Mouse (Mus musculus): ENCODE data around the gene Ank2. TPM values are rescaled to one million over a fixed set of nuclear protein-coding genes. Genes with fewer than 3 reads are reported as not detected.

Gene Ank2
- polyA plus RNA-seq, 1 experiment = 352 TPM

DNA sequence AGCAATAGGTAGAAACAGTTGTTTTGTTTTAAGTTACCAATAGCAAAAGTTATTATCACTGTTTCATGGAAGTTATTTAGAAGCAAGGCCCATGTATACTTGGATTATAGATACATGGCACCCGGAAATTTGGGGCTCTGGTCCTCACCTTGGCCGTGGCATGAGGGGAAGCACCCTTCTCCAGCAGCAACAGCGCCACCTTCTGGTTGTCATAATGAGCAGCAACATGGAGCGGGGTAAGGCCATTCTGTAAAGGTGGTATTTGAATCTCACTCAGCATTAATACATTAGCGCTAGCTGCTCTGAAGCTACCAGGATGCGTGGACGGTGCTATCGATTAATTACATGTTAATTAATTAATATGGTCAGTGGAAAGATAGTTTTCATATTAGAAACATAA is 486.6 kb downstream of the Ank2 start:
- H3K4me3 ChIP-seq (ENCODE audit: insufficient read depth, low read length) = no peak overlapping the region
- no peaks in the 10 kb centered on the region for H3K4me1 ChIP-seq (ENCODE audit: control insufficient read depth, insufficient read depth, low read length)
- no peak overlapping the region for H3K27ac ChIP-seq (ENCODE audit: insufficient read depth, low read length)
- peak; percentile 68 for TF ChIP-seq CTCF (IDR thresholded peaks at IDR 0.05; ENCODE audit: extremely low read depth, insufficient read depth, low read length)
- TF ChIP-seq POLR2A (IDR thresholded peaks at IDR 0.05; ENCODE audit: extremely low read depth, insufficient read depth, low read length) = no peak

DNA sequence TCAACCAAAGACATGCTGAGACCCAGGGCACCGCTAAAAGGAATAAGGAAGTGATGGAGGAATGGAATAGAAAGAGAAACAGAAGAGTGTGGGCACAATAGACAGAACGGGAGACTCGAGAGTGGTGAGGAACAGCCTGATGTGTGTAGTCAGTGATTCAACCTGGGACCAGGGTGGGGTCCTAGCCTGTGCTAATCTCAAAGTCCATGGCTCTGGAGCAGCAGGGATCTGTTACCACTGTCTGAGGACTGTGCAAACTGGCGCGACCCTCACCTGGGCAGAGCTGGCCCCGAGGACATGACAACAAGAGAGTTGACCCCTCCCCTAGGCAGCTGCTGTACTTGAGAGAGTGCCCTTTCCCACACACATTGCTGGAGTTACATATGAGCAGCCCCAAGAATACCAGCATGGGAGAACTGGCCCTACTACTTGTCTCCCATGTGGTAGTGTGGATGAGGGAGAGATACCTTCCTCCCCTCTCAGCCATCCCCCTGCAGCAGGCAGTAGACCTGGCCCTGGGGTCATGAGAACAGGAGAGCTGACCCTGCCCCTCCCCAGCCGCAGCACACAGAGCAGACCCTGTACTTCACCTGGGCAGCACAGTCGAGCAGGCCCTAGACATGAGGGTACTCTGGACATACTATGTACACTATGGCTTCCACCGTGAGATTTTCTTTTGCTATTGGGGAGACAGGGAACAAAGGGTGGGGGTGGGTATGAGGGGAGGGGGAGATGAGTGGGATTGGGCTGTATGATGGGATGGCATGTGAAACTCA is 493.1 kb downstream of the Ank2 start:
- no peak overlapping the region for H3K4me3 ChIP-seq (ENCODE audit: insufficient read depth, low read length)
- no peak for TF ChIP-seq CTCF (IDR thresholded peaks at IDR 0.05; ENCODE audit: extremely low read depth, insufficient read depth, low read length)
- no peak overlapping the region for H3K27ac ChIP-seq (ENCODE audit: insufficient read depth, low read length)
- peaks cover 2% of the 10 kb centered on the region for H3K4me1 ChIP-seq (ENCODE audit: control insufficient read depth, insufficient read depth, low read length)

DNA sequence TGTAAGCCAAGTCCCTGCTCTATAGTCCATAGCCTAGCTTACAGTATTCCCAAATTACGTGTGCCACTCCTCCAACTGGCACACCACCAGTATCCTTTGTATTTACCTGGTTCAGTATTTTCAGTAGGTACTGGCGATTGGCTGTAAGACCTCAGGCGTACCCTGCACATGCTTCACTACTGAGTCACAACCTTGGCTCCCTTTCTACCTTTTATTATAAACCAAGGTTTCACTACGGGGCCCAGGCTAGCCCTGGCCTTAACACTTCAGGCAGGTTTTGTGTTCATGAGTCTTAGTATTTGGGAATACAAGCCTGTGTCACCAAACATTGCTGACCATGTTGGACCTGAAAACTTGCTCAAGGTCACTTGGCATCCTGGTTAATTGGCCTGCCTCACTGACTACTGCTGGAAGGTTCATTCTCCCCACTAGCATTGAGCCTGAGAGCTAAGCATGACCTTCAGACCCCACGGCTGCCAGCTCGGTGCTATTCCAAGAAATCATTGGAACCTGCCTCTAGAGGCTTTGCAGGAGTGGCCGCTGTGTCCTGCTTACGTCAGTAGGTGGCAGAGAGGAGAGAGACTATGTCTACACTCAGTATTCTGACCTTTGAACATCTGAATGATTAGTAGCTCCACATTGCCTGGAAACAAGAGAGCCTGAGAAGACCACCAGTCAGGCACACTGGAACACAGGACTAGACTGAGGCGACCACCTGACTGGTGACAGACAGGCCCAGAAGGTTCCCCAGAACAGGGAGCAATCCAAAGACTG is 494.1 kb downstream of the Ank2 start:
- TF ChIP-seq POLR2A (IDR thresholded peaks at IDR 0.05; ENCODE audit: extremely low read depth, insufficient read depth, low read length) (no peak), CTCF (IDR thresholded peaks at IDR 0.05; ENCODE audit: extremely low read depth, insufficient read depth, low read length) (0 out of 2 replicates have a peak, but pooled peaks have one; percentile 7)
- no peak overlapping the region for H3K27ac ChIP-seq (ENCODE audit: insufficient read depth, low read length)

GRCm38 (mm10) chr3:127003946-127004345 is 495.2 kb downstream of the Ank2 start:
- TF ChIP-seq POLR2A (IDR thresholded peaks at IDR 0.05; ENCODE audit: extremely low read depth, insufficient read depth, low read length) (no peak), CTCF (IDR thresholded peaks at IDR 0.05; ENCODE audit: extremely low read depth, insufficient read depth, low read length) (no peak)
- Histone ChIP-seq H3K4me3 (ENCODE audit: insufficient read depth, low read length) (no peak overlapping the region), H3K4me1 (ENCODE audit: control insufficient read depth, insufficient read depth, low read length) (peaks cover 2% of the 10 kb centered on the region), H3K27ac (ENCODE audit: insufficient read depth, low read length) (no peak overlapping the region)

More for the DNA sequence above, 494.1 kb downstream of the Ank2 start:
- Histone ChIP-seq H3K4me3 (ENCODE audit: insufficient read depth, low read length) (no peak overlapping the region), H3K4me1 (ENCODE audit: control insufficient read depth, insufficient read depth, low read length) (peaks cover 2% of the 10 kb centered on the region)

DNA sequence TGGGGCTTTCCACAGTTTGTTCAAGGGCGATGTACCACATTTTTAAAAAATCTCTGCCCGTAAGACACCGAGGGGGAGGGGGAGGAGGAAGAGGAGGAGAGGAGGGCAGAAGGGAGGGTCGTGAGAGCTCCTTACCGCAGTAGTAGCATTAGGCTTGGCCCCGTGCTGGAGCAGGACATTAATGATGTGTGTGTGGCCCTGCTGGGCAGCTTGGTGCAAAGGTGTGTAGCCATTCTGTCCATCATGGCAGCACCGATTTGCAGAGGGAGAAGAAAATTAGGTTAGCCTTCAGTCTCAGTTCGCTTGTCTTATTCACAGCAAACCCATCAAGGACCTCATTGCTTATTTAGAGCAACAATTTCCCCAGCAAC is 500.4 kb downstream of the Ank2 start:
- H3K27ac ChIP-seq (ENCODE audit: insufficient read depth, low read length) = peak overlapping the region; percentile 85
- TF ChIP-seq CTCF (IDR thresholded peaks at IDR 0.05; ENCODE audit: extremely low read depth, insufficient read depth, low read length) = no peak
- TF ChIP-seq POLR2A (IDR thresholded peaks at IDR 0.05; ENCODE audit: extremely low read depth, insufficient read depth, low read length) = 0 out of 2 replicates have a peak, but pooled peaks have one; percentile 8
- H3K4me3 ChIP-seq (ENCODE audit: insufficient read depth, low read length) = no peak overlapping the region
- H3K4me1 ChIP-seq (ENCODE audit: control insufficient read depth, insufficient read depth, low read length) = peaks cover 6% of the 10 kb centered on the region

DNA sequence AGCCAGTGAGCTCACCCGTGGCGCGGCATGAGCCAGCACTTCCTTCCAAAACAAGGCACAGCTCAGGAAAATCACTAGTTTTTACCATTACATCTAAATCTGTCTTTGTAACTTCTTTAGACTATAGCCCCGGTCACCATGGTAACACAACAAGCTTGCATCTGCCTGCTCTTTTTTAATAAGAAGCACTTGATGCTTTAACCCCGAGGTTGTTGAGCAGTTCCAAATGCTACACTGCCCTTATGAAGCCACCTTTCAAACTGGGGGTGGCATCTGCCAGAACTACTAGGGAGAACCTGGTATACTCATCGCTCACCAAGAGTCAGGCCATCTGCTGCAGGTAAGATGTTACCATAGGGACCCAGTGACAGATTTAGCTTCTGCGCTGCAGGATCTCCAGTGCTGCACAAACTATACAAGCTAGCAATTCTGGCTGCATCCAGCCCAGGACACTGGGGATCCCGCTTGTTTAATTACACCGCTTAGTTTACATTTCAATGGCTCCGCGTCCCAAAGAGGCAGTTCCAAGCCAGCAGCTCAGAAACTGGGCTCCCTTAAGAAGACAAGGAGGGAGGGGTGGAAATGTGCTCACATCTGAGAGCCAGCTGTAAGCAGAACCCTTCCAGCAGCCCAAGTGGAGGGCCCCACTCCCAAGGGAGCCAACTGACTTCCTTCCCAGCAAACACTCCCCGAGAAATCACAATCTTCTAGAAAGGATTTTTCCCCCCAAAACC is 501.0 kb downstream of the Ank2 start:
- peak overlapping the region; percentile 89 for H3K27ac ChIP-seq (ENCODE audit: insufficient read depth, low read length)
- TF ChIP-seq CTCF (IDR thresholded peaks at IDR 0.05; ENCODE audit: extremely low read depth, insufficient read depth, low read length) = no peak
- TF ChIP-seq POLR2A (IDR thresholded peaks at IDR 0.05; ENCODE audit: extremely low read depth, insufficient read depth, low read length) = no peak
- peaks cover 6% of the 10 kb centered on the region for H3K4me1 ChIP-seq (ENCODE audit: control insufficient read depth, insufficient read depth, low read length)
- peak overlapping the region; percentile 18; the same call in 1 of the 2 replicates for H3K4me3 ChIP-seq (ENCODE audit: insufficient read depth, low read length)

- Histone ChIP-seq H3K4me3 (ENCODE audit: insufficient read depth, low read length) (peak overlapping the region; percentile 18; the same call in 1 of the 2 replicates), H3K27ac (ENCODE audit: insufficient read depth, low read length) (peak overlapping the region; percentile 89), H3K4me1 (ENCODE audit: control insufficient read depth, insufficient read depth, low read length) (peaks cover 6% of the 10 kb centered on the region)
- no peak for TF ChIP-seq POLR2A (IDR thresholded peaks at IDR 0.05; ENCODE audit: extremely low read depth, insufficient read depth, low read length)
- 0 out of 2 replicates have a peak, but pooled peaks have one; percentile 26 for TF ChIP-seq CTCF (IDR thresholded peaks at IDR 0.05; ENCODE audit: extremely low read depth, insufficient read depth, low read length)
Measured at GRCm38 (mm10) chr3:126997391-126998007, 501.7 kb downstream of the Ank2 start.

GRCm38 (mm10) chr3:126996721-126997120 is 502.4 kb downstream of the Ank2 start:
- Histone ChIP-seq H3K27ac (ENCODE audit: insufficient read depth, low read length) (no peak overlapping the region), H3K4me1 (ENCODE audit: control insufficient read depth, insufficient read depth, low read length) (peaks cover 6% of the 10 kb centered on the region), H3K4me3 (ENCODE audit: insufficient read depth, low read length) (no peak overlapping the region)
- TF ChIP-seq POLR2A (IDR thresholded peaks at IDR 0.05; ENCODE audit: extremely low read depth, insufficient read depth, low read length) (no peak), CTCF (IDR thresholded peaks at IDR 0.05; ENCODE audit: extremely low read depth, insufficient read depth, low read length) (no peak)

GRCm38 (mm10) chr3:126995970-126996369 is 503.2 kb downstream of the Ank2 start:
- TF ChIP-seq CTCF (IDR thresholded peaks at IDR 0.05; ENCODE audit: extremely low read depth, insufficient read depth, low read length) (peak; percentile 33; the same call in 1 of the 2 replicates), POLR2A (IDR thresholded peaks at IDR 0.05; ENCODE audit: extremely low read depth, insufficient read depth, low read length) (no peak)
- peaks cover 6% of the 10 kb centered on the region for H3K4me1 ChIP-seq (ENCODE audit: control insufficient read depth, insufficient read depth, low read length)
- no peak overlapping the region for H3K4me3 ChIP-seq (ENCODE audit: insufficient read depth, low read length)
- H3K27ac ChIP-seq (ENCODE audit: insufficient read depth, low read length) = no peak overlapping the region

Data from cortical plate, adult 2 months (tissue).